Mouse (Mus musculus): ENCODE results near the gene Col6a2. TPM values are rescaled to one million over a fixed set of nuclear protein-coding genes. Genes with fewer than 3 reads are reported as not detected.

Gene Col6a2
- total RNA-seq, 2 experiments from 2014 or later = 0.70 TPM; not detected in 1

DNA sequence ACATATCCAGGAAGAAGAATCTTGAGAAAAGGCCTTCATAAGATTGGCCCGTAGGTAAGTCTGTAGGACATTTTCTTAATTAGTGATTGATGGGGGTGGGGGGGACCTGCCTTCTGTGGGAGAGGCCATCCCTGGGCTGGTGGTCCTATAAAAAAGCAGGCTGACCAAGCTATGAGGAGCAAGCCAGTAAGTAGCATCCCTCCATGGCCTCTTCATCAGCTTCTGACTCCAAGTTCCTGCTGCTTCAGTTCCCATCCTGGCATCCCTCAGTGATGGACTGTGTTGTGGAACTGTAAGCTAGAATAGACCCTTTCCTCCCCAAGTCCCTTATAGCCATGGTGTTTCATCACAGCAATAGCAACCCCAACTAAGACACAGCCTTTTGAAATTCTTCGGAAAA, 16.5 kb upstream of the Col6a2 start:
- no peak for ATAC-seq (replicated peaks; ENCODE audit: low FRiP score, low TSS enrichment, poor library complexity, severe bottlenecking)

- ATAC-seq (replicated peaks; ENCODE audit: low FRiP score, low TSS enrichment, poor library complexity, severe bottlenecking) = no peak
Measured at GRCm38 (mm10) chr10:76636601-76637000, 13.2 kb upstream of the Col6a2 start.

DNA sequence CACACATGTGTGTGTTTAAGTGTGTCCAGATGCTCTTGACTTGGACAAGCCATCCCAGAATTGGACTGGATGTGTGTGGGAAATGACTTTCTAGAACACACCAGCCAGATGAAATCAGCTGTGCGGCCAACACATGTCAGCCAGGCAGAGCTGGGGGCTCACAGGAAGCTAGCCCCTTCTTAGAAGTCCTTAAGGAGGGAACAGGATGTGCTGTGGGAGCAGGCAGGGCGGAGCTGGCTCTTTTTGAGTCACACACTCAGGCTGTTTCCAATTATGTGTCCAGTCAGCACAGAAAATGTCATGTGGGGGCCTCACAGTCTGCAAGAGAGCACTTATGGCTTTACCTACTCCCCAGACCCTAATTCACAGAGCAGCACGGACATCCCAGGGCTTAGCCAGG, 12.6 kb upstream of the Col6a2 start:
- ATAC-seq (replicated peaks; ENCODE audit: low FRiP score, low TSS enrichment, poor library complexity, severe bottlenecking) = no peak

DNA sequence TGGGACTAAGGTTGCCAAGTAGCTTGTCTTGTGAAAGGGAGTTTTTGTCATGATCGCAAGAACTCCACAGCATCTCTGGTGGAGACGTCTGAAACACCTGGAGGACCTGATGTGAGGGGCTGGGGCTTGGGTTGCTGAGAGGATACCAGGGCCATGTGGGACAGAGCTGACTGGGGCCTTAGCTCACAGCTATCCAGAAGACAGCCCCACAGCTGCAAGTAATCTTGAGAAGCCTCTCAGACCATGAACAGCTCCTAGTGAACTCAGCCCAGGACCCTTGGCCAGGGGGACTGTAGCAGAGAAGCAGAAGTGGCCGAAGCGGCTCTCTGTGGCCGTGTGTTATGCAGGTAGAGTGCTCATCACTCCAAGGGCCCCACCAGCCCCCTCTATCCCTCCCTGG, 11.2 kb upstream of the Col6a2 start:
- ATAC-seq (replicated peaks; ENCODE audit: low FRiP score, low TSS enrichment, poor library complexity, severe bottlenecking) = no peak

- ATAC-seq (replicated peaks; ENCODE audit: low FRiP score, low TSS enrichment, poor library complexity, severe bottlenecking) = no peak
Measured at GRCm38 (mm10) chr10:76634094-76634571, 10.7 kb upstream of the Col6a2 start.

- ATAC-seq (replicated peaks; ENCODE audit: low FRiP score, low TSS enrichment, poor library complexity, severe bottlenecking) = no peak
Measured at GRCm38 (mm10) chr10:76632630-76633029, 9.2 kb upstream of the Col6a2 start.

DNA sequence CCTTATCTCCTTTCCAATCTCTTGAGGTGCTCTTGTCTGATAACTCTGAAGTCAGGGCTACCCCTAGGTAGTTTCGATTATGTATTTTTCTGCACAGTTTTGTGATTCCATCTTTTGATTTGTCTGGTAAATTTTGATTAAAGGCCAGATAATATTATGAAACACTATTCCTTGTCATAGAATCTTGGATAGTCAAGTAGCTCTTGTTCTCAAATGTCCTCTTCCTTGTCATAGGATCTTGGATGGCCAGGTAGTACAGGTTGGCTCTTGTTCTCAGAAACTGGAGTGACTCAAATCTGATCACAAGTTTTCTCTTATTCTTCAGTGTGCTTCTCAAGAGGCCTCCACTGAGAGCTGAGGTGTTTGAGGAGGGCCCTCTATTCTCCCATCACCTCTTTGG, 7.2 kb upstream of the Col6a2 start:
- no peak for ATAC-seq (replicated peaks; ENCODE audit: low FRiP score, low TSS enrichment, poor library complexity, severe bottlenecking)

GRCm38 (mm10) chr10:76627714-76628113, 4.3 kb upstream of the Col6a2 start:
- no peak for ATAC-seq (replicated peaks; ENCODE audit: low FRiP score, low TSS enrichment, poor library complexity, severe bottlenecking)

- ATAC-seq (replicated peaks; ENCODE audit: low FRiP score, low TSS enrichment, poor library complexity, severe bottlenecking) = no peak
Measured at GRCm38 (mm10) chr10:76624903-76625302, 1.5 kb upstream of the Col6a2 start.

GRCm38 (mm10) chr10:76623734-76624133, 304 bp upstream of the Col6a2 start:
- no peak for ATAC-seq (replicated peaks; ENCODE audit: low FRiP score, low TSS enrichment, poor library complexity, severe bottlenecking)

- no peak for ATAC-seq (replicated peaks; ENCODE audit: low FRiP score, low TSS enrichment, poor library complexity, severe bottlenecking)
Measured at GRCm38 (mm10) chr10:76622411-76622810, 1.0 kb downstream of the Col6a2 start.

DNA sequence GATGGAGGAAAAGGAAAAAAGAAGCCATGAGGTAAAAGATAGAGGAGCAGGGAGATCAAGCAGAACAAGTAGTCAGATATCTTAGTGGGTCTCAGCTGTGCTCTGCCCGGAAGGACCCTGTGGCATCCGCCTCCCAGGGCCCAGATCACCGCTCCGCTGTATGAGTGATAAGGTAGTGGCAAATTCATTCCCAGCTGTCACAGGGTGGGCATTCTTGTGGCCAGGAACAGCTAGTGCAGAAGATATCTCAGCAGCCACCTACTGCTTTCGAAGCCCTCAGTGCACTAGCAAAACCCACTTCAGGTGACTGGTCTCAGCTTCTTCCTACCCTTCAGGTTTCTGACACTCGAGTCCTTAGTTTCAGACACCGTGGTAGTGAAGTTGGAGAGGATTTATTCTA, 11.0 kb downstream of the Col6a2 start:
- ATAC-seq (replicated peaks; ENCODE audit: low FRiP score, low TSS enrichment, poor library complexity, severe bottlenecking) = no peak

DNA sequence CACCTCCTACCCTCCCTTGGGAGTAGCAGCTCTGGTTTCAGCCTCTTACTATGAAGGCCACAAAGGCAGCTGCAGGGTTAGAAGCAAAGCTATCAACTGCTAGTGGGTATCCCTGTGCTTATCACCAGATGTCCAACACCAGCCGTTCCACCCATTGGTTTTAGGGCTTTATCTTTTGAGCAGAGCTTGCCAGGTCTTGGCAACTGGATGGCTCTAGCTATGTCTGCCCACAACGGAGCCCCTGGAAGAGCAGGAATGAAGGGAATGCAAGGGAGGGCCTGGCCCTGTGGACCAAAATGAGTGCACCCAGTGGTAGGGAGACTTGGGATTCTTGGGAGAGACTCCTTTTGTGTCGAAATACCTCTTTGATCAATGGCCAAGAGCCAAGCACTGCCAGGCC, 20.7 kb downstream of the Col6a2 start:
- ATAC-seq (replicated peaks; ENCODE audit: low FRiP score, low TSS enrichment, poor library complexity, severe bottlenecking) = peak; percentile 84

DNA sequence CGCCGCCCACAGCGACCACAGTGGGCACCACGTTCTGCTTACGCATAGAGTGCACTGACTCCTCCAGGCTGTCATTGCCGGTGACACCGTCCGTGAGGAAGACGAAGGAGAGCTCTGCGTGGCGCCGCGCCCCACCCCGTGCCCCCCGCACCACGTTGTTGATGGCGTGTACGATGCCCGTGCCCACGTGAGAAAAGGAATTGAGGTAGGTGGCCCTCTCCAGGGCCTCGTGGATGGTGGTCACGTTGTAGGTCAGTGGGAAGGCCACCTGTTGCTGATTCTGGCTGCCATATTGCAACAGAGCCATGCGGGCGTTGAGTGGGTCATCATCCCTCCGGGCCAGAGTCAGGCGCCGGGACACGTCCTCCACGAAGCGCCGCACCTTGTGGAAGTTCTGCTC, 27.1 kb downstream of the Col6a2 start:
- no peak for ATAC-seq (replicated peaks; ENCODE audit: low FRiP score, low TSS enrichment, poor library complexity, severe bottlenecking)

GRCm38 (mm10) chr10:76590197-76590596, 33.2 kb downstream of the Col6a2 start:
- no peak for ATAC-seq (replicated peaks; ENCODE audit: low FRiP score, low TSS enrichment, poor library complexity, severe bottlenecking)

DNA sequence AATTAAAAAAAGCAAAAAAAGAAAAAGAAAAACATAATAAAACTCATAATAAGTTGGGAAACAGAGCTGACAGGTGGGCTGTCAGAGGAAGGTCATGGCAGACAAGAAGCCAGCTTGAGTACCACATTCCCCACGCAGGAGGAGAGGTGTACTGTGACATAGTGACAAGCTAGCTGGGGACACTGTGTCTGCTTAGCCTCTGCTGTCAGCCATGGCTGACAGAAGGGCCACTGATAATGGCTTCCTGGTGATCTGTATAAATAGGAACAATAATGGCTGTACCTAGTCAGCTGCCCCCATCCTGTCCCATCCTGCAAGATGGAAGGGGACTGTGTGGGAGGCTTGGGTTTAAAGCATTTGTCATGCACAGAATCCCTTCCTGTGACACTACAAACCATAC, 37.2 kb downstream of the Col6a2 start:
- no peak for ATAC-seq (replicated peaks; ENCODE audit: low FRiP score, low TSS enrichment, poor library complexity, severe bottlenecking)

GRCm38 (mm10) chr10:76584138-76584537, 39.3 kb downstream of the Col6a2 start:
- ATAC-seq (replicated peaks; ENCODE audit: low FRiP score, low TSS enrichment, poor library complexity, severe bottlenecking) = no peak

GRCm38 (mm10) chr10:76576920-76577319, 46.5 kb downstream of the Col6a2 start:
- ATAC-seq (replicated peaks; ENCODE audit: low FRiP score, low TSS enrichment, poor library complexity, severe bottlenecking) = no peak

DNA sequence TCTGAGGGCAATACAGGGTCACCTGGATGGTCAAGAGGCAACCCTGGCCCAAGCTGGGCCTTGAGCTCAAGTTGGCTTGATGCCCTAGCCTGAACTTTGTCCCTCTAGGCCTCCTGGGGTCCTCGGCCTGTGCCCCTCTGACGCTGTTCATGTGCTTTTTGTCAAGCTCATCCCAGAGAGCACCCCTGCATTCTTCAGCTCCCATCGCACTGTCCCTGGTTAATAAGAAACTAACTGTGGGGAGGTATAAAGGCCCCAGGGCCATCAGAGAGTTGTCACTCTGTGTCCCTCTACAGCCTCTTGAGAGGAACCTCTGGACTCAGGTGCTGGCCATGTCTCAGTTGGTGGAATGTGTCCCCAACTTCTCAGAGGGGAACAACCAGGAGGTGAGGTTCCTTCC, 48.1 kb downstream of the Col6a2 start, which contains the start of gene Ftcd:
Gene Ftcd, plus strand, starts transcription at position 275 of the 400 bp plus-strand sequence.
- no peak for ATAC-seq (replicated peaks; ENCODE audit: low FRiP score, low TSS enrichment, poor library complexity, severe bottlenecking)

DNA sequence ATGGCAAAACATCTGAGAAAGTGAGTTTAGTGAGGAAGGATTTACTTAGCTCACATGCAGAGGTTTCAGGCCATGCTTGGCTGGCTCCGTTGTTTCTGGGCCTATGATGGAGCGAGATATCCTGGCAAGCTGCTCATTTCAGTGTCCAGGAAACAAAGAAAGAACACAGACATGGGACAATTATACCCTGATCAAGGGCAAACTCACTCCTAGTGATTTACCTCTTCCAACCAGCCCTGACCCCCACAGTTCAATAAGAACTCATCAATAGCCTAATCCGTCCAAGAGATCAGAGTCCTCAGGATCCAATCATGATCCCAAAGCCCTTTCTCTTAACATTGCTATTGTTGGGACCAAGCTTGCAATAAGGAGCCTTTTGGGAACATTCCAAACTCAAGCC, 51.3 kb downstream of the Col6a2 start:
- no peak for ATAC-seq (replicated peaks; ENCODE audit: low FRiP score, low TSS enrichment, poor library complexity, severe bottlenecking)

- 0 out of 2 replicates have a peak, but pooled peaks have one; percentile 19 for ATAC-seq (replicated peaks; ENCODE audit: low FRiP score, low TSS enrichment, poor library complexity, severe bottlenecking)
Measured at GRCm38 (mm10) chr10:76571070-76571469, 52.4 kb downstream of the Col6a2 start.

All from megakaryocyte-erythroid progenitor cell, adult 5-6 weeks (primary cell).